Mouse (Mus musculus): Measurements from ENCODE around the gene Desi1. TPM values are rescaled to one million over a fixed set of nuclear protein-coding genes. Genes with fewer than 3 reads are reported as not detected.

Desi1 gene
- total RNA-seq, 2 experiments from 2014 or later, result 86.3 to 99.3 TPM

DNA sequence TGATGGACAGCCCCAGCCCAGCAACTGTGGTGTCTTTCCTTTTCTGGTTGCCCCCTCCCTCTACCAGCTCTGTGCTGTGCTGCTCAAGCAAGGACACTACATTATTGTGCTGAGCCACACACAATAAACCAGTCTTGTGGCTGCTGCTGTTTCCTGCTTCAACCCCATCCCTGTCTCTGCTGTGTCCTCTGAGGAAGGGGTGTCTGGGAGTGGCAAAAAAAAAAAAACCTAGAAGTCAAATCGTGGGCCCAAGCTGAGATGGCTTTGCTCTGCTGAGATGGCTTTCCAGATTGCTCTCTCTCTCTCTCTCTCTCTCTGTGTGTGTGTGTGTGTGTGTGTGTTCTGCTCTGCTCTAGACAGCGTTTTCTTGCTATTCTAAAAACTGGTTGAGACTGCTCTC lies 65.2 kb downstream of the Desi1 start:
- DNase-seq (ENCODE audit: low spot score in 2 of 2), result no peak

DNA sequence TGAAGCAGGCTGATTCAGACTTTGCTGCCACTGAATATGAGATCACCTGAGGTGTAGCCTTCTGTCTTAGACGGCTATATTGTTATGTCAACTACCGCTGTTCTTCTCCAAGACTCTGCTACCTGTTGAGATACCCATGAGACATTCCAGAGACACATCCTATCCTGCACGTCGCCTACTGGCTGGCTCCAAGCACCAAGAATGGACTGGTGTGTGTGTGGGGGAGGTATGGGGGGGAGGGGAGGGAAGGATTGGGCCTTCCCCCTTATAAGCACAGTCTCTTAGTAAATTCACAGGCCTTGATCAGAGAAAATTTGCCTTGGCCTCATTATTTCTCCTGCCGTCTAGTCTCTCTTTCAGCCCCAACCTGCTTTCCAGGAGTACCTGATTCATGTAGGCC lies 65.8 kb downstream of the Desi1 start:
- no peak for DNase-seq (ENCODE audit: low spot score in 2 of 2)

DNA sequence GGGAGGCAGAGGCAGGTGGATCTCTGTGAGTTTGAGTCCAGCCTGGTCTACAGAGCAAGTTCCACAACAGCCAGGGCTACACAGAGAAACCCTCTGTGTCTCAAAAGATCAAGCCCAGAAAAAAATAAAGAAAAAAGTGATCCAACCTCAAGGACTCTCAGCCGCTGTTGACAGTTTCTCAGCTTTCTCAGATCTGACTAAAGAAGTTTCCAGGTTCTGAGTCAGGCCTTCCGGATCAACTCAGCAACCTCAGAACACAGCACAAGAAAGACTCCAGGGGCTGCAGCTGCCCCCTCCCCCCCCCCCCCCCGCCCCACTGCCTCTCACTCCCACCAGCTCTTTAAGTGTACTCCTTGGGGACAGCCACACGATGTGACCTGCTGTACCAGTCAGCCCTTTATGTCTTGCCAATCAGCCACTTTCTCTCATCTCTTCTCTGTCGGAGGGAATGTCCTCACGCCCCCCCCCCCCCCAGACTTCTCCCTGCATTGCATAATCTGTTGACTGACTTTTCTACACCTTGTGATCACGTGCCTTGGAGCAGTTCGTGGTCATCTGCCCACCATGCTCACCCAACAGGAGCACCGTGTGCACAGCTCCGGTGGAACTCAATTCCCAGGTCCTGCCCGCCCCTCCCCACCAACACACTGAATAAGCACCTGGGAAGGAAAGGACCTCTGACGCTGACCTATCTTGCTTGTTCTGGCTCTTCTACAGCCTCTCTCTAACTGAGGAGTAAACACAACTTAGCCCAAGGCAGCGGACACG lies 67.4 kb downstream of the Desi1 start:
- no peak for DNase-seq (ENCODE audit: low spot score in 2 of 2)

DNA sequence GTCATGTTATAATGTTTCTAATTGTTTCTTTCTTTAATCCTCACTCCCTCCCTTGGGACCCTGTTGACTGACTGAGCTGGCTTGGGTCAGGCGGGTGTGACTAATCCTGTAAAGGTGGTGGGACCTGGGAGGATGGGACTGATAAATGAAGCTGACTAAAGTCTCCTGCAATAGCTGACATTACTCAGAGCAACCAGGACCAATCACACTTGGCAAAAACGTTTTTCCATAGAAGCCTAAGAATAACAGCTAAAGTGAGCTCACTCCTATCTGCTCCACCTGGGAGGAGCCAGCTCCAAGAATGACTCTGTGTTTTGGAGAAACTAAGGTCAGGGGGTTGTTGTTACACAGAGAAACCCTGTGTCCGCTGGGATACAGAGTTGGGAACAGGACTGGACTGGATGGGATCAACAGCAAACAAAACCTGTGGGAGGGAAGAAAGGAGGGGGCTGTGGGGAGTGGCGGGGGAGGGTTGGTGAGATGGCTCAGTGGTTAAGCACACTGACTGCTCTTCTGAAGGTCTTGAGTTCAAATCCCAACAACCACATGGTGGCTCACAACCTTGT lies 68.6 kb downstream of the Desi1 start:
- DNase-seq (ENCODE audit: low spot score in 2 of 2), result no peak

DNA sequence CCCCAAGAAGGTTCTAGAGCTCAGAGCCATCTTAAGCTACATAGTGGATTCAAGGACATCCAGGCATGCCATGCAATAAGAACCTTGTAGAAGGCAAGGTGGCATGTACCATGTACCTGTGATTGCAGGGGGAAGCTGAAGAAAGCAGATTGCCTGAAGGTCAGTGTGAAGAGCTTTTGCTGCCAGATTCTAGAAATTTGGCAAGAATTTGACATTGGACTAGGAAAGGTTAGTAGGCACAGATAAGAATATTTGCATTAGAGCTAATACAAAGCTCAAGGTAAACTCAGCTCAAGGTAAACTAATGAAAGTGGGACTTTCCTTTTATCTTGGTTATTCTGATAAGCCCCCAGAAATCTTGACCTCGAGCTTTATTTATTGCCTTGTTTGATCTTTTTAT lies 69.4 kb downstream of the Desi1 start:
- no peak for DNase-seq (ENCODE audit: low spot score in 2 of 2)

DNA sequence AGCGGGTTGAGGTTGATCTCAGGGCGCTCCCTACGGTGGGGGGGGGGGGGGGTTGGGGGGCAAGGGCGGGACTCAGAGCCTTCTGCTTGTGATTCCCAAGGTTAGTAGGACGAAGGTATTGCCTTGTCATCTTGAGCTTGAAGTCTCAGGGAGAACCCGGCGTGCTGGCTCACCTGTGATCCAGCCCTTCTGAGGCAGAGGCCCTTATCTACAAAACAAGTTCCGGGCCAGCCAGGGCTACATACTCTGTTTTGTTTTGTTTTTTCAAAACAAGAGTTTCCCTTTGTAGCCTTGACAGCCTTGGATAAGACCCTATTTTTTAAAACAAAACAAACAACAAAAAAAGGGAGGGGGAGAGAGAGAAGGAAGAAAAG lies 72.6 kb downstream of the Desi1 start:
- no peak for DNase-seq (ENCODE audit: low spot score in 2 of 2)

DNA sequence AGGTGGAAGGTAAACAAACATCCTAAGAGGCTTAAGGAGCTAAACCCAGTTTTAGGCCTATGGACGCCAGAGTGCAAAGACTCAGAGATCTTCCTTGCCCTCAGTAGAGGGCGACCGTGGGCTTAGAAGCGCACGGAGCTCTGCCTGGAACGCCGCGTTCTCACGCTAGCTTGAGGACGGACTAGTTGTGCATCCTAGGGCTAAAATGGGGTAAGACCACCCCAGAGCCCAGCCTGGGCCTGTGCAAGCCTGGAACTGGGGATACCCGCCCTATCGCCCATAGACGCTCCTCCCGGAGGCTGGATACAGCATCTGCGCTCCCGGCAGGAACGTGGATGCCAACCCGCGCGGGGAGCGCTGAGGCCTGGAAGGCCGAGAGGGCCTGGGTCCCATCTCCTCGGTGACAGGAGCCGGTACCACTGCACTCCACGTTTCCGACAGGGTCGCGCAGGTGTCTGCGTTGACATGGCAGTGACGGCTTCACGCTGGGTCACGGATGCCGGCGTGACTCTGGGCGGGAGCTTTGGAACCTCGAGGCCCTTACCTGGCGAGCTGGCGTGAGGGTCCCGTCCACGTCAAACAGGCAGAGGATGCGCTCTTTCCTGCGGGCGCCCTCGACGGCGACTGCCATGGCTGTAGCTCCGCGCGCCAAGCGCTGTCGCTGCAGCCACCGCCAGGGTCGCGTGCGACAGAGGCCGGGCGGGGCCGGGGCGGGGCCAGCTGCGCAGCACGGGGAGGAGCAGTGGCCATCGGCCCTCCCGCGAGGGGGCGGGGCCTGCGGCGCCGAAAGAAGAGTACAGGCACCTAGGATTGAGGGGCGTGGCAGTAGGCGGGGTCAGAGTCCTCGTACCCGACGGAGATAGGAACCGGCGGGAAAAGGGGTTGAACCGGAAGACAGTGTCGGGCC lies 73.2 kb downstream of the Desi1 start, which contains the start of gene Pmm1:
Gene Pmm1, minus strand, starts transcription at position 760 of the 907 bp plus-strand sequence.
- peak; percentile 95 to 97 for DNase-seq (ENCODE audit: low spot score in 2 of 2)

DNA sequence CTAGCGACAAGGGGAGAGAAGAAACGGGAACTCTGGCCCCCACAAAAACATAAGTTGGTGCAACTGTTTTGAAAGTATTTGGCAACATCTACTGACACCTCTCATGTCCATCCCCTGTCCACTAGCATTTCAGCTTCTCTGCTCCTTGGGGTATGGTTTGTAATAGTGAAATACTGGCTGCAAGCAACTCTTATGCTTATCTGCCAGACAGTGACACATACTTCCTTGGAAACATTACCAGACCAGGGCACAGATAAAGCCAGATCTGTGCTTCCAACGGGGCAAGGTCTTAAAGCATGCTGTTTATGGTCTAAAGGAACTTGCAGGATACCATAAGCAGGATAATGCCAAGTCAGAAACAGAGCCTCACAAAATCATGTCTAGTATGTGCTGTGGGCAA lies 74.8 kb downstream of the Desi1 start:
- DNase-seq (ENCODE audit: low spot score in 2 of 2), result no peak

DNA sequence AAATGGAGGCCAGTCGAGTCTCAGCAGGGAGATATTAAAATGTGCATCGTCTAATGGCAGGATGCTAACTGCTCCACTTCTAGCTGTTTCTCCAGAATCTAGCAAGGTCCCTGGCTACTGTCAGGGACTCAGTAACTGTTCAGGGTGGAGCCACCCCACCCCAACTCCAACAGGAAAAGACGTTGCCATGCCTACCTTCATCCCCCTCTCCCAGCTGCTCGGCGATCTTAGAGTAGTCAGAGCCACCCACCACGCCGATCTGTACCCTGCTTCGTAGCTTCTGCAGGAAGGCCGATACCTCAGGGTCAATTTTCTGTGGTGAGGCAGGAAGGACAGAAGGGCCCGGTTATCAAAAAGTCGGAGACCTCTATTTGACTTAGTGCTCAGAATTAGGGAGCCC lies 76.1 kb downstream of the Desi1 start:
- DNase-seq (ENCODE audit: low spot score in 2 of 2), result no peak

DNA sequence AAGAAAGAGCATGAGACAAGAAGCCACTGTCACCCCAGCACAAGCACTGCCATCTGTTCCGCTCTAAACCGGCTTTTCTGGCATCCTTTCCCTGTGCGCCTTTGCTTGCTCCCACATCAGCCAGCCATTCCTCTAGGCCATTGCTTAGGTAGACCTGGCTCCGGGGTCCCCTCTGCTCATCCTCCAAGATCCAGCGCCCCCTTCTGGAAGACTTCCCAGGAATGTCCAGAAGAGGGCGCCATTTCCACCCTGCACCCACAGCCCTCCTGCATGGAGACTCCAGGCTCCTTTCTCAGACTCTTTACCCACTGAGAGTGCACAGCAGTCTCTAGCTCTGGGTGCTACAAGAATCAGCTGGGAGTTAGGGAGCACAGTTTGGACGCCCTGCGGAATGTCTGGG lies 77.2 kb downstream of the Desi1 start:
- peak; percentile 69 to 77 for DNase-seq (ENCODE audit: low spot score in 2 of 2)

DNA sequence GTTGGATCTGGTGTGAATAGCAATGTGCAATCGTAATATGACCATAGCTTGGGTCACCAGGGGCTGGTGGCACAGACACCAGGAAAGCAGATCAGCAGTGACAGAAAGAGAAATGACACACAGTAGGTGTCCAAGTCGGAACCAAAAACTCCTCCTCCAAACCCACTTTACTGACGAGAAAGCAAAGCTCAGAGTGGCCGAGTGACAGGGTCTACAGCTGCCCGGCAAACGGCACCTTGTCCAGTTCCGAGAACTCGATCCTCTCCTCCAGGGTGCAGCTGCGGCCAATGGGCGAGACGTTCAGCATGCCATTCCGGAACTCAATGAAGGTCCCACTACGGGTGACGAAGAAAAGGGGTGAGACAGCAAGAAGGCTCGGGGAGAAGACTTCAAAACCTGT lies 78.2 kb downstream of the Desi1 start:
- DNase-seq (ENCODE audit: low spot score in 2 of 2), result no peak

DNA sequence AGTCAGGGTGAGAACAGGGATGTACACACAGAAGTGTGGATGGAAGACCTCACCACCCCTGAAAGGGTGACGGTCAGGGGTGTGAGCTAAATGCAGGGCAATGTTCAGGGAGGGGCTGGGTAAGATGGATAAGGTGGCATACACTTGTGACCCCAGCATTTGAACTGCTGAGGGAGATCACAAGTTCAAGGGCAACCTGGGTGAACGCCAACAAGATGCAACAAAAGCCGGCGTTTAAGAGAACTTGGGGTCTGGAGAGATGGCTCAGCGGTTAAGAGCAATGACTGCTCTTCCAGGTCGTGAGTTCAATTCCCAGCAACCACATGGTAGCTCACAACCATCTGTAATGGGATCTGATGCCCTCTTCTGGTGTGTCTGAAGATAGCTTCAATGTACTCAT lies 78.9 kb downstream of the Desi1 start:
- DNase-seq (ENCODE audit: low spot score in 2 of 2), result no peak

DNA sequence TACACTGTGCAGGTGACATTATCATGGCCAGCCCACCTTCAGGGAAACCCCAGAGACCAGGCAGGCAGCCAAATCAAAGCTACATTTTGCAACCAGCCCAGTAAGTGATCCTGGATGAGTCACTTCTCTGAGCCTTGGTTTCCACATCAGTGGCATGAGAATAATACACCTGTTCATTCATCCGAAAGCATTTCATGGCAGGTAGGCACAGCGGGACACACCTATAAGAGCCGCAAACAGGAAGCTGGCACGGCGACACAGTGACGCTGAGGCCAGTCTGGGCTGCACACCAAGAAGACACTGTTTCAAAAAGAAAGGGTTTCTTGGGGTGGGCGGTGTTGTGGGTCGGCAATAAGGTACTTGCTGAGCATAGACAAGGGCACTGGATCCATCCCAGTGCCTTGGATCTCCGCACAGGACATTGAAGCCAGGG lies 79.5 kb downstream of the Desi1 start:
- peak in 1 of 2 experiments; percentile 10 for DNase-seq (ENCODE audit: low spot score in 2 of 2)

DNA sequence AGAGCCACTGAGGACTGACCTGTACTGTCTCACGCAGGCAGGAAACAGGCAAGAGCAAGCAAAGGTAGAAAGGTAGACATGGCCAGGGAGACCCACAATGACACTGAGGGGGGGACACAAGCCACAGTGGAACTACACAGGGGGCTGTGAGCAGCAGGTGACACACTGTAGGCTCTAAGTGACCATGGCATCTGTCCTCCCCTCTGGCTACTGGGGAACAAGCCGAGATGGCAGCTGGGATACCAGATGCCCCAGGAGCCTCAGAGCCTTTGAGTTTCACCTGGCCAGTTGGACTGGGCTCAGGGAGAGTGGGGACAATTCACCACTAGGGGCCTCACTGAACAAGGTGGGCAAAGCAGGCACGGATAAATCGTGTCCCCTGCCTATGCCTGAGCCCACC lies 81.4 kb downstream of the Desi1 start:
- no peak for DNase-seq (ENCODE audit: low spot score in 2 of 2)

DNA sequence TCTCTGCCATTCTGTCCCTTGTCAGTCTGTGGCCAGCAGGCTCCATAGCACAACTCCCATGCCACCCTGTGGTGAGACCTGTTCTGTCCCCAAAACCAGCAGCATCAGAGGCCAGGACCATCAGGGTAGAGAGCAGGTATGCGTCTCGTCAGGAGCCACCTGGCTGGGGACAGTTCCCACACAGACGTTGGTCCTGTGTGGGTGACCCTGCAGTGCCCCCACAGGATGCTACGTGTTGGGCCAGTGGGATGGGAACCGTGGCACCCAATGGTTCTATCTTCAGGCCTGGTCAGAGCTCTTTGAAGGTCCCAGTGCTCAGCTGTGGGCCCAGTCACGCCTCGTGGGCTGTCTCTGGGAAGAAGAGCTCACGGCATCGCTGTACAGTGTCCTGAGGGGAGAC lies 82.5 kb downstream of the Desi1 start:
- no peak for DNase-seq (ENCODE audit: low spot score in 2 of 2)

DNA sequence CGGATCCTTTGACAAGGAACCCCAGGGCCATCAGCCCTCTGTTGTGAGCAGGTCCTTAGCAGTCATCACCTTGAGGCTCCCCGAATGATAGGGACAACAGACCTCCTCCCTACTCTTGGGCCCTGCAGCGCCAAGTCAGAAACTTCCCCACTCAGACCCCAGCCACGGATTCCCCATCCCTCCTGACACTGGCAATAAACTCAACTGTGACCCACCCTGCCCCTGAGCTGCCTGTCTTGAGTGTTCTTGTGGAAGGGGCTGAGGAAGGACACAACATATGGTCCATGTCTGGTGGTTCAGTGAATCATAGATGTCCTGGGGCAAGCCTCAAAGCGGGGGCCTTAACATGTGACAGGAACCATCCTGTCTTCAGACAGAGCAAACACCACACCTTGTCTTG lies 82.9 kb downstream of the Desi1 start:
- no peak for DNase-seq (ENCODE audit: low spot score in 2 of 2)

DNA sequence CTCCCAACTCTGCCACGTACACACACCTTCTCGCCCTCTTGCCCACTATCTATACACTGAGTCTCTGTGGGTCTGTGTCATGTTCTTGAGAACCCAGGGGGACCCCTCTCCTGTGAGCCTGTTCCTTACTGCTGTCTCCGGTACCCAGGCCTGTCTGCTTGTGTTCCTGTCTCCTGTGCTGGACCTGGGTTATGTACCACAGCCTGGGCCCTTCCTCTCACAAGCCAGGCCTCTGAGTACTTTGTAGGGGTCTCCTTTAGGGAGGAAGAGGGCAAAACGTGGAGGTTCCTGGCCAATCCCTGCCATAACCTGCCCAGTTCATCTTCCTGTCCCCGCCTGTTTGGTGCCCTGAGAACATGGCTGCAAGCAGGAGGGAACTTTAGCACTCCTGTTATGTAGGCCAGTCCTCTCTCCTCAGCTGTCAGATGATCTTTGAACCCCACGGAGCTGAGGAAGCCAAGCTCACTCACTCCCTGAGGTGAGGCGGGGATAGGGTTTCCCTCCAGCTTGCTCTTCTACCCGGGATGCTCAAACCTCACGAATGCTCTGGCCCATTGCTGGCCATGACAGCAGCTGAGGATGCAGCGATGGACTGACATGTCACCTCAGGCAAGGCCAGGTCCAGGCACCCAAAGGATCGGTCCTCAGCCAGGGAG lies 84.1 kb downstream of the Desi1 start:
- DNase-seq (ENCODE audit: low spot score in 2 of 2), result no peak

DNA sequence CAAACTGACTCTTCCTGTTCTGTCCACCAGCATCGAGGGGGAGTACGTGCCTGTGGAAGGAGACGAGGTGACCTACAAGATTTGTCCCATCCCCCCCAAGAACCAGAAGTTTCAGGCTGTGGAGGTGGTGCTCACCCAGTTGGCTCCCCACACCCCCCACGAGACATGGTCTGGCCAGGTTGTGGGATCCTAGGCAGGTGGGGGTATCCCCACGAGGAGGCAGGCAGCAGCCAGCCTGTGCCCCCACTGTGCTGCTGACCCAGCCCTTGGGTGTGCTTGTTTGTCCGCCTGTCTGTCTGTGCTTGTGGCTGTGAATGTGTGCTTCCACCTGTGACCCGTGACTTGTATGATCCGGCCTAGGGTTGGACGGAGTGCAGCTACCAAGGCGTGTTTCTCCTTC lies 84.6 kb downstream of the Desi1 start:
- DNase-seq (ENCODE audit: low spot score in 2 of 2), result no peak

DNA sequence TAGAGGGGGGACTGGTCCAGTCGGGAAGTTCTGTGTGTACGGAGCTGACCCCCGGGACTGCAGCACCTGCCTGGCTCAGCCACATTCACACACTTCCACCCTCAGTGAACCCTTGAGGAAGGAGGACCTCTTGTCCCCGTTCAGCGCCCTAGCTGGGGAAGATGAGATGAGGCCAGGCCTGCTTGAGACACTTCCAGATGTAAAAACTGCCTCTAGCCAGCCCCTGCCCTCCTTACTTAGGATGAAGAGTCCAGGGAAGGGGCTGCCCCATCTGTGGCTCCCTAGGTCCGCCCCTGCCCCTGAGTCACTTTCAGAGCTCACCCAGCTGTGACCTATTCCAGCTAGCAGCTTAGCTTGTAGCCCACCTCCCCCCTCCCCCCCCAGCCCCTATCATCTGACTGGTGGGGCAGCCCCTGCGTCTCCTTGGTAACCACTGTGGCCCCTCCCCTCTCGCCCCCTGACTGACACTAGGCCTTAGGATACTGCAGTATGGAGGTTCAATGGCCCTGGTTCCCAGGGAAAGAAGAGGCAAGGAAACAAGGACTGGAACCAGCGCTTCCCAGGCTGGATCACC lies 90.4 kb downstream of the Desi1 start:
- DNase-seq (ENCODE audit: low spot score in 2 of 2), result no peak

Data from layer of hippocampus, postnatal 10 days (tissue).